Mouse (Mus musculus): ENCODE results near the gene Gm5592. TPM values are rescaled to one million over a fixed set of nuclear protein-coding genes. Genes with fewer than 3 reads are reported as not detected.
"Not testable (repeated sequence)": the region's sequence is repeated elsewhere in the genome, so short reads cannot be mapped to it uniquely, and the experiment has no call there.

Gm5592 gene
- not detected in 2 replicates for polyA plus RNA-seq (2016; fragmentation: Nextera tagmentation; extraction: Ambion mirVana)

DNA sequence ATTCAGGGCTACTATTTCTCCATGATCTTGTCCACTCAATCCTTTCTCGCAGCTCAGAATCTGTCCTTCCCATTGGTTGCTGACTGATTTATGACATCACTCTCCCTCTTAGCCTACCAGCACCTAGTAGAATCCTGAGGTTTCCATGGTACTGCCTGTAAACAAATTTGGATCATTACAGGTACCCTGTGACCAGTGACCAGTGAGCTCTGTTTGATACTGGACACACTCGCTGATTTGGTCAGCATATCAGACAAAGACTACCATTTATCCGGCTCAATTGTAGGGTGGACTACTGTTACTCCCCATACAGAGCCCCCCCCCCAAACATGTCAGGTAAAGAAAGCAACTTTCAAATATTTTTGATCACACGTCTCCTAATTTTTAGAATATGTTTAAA is at the start of gene Gm5592:
TSS of gene Gm5592 (plus strand) at position 301 of the 400 bp plus-strand sequence.
- 86% methylated on average over 4 of the region's 4 CpGs for WGBS
- not testable (repeated sequence) for H3K4me1 ChIP-seq; H3K27ac ChIP-seq; ATAC-seq (ENCODE audit: low FRiP score); H3K4me2 ChIP-seq; H3K27me3 ChIP-seq; H3K4me3 ChIP-seq (replicated peaks); H3K9me3 ChIP-seq; H3K36me3 ChIP-seq (replicated peaks); H3K9ac ChIP-seq

DNA sequence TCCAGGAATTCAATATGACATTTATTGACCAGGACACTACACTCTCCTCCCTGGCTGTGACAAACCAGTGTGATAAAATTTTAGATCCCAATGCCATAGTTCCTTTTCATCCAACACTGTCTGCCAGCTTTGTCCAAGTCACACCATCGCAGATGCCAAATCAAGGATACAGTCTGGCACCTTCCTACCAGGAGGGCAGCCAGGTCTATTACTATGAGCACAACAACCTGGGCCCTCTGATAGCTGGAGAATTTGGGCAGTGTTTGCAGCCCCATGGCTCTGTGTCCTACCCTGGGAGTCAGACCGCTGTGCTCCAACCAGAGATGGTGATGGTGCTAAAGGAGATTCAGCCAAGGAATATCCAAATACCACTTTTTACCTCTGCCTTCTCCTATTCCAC is 2.2 kb downstream of the Gm5592 start:
- 87% methylated on average over 2 of the region's 2 CpGs for WGBS
- H3K27me3 ChIP-seq, result not testable (repeated sequence)

DNA sequence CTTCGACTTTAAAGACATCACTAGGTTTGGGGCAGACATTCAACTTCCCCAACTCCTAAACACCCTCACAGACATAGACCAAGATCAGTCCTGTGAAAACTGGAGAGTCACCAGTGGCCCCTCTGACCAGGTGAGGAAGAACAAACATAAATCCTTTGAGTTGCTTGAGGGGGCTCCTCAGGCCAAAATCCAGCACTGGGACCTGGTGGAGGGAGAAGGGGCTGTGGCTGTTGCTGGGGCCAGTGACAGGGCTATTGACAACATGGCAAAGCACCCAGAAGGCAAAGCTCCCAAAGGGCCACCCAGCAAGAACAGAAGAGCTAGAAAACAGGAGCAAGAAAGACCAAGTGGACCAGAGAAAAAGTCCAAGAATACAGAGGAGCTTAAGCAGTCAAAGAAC is 4.2 kb downstream of the Gm5592 start:
- no CpG with 5 or more reads among the region's 1 CpGs for WGBS
- not testable (repeated sequence) for H3K4me1 ChIP-seq; H3K27ac ChIP-seq; H3K27me3 ChIP-seq; H3K36me3 ChIP-seq (replicated peaks); H3K9ac ChIP-seq; H3K4me3 ChIP-seq (replicated peaks); H3K9me3 ChIP-seq; H3K4me2 ChIP-seq; ATAC-seq (ENCODE audit: low FRiP score)

More for the DNA sequence above, 2.2 kb downstream of the Gm5592 start:
- not testable (repeated sequence) for ATAC-seq (ENCODE audit: low FRiP score); H3K4me2 ChIP-seq; H3K4me3 ChIP-seq (replicated peaks); H3K36me3 ChIP-seq (replicated peaks); H3K9me3 ChIP-seq; H3K4me1 ChIP-seq; H3K9ac ChIP-seq; H3K27ac ChIP-seq

- not testable (repeated sequence) for ATAC-seq (ENCODE audit: low FRiP score); H3K36me3 ChIP-seq (replicated peaks); H3K27ac ChIP-seq; H3K9me3 ChIP-seq; H3K9ac ChIP-seq; H3K27me3 ChIP-seq; H3K4me3 ChIP-seq (replicated peaks); H3K4me2 ChIP-seq; H3K4me1 ChIP-seq
- WGBS, result 68% methylated on average over 2 of the region's 2 CpGs
Observed at GRCm38 (mm10) chr7:41158562-41158961, 4.9 kb downstream of the Gm5592 start.

- no peak overlapping the region for H3K4me2 ChIP-seq
- no peak overlapping the region for H3K4me3 ChIP-seq (replicated peaks)
- no peak overlapping the region for H3K27ac ChIP-seq
- ATAC-seq (ENCODE audit: low FRiP score), result no peak
- peaks cover 5% of the 10 kb centered on the region; the same call in 1 of the 2 replicates for H3K9me3 ChIP-seq
- no peaks in the 10 kb centered on the region for H3K36me3 ChIP-seq (replicated peaks)
- H3K4me1 ChIP-seq, result no peaks in the 10 kb centered on the region
- H3K9ac ChIP-seq, result no peak overlapping the region
- H3K27me3 ChIP-seq, result no peaks in the 10 kb centered on the region
- 59% methylated on average over 4 of the region's 4 CpGs for WGBS
Observed at GRCm38 (mm10) chr7:41193671-41194070, 40.0 kb downstream of the Gm5592 start.

Other genes starting within 250 kb of the Gm5592 start
- not detected in 2 replicates for gene 4930433I11Rik, start 166.3 kb upstream of the Gm5592 start, polyA plus RNA-seq (2016; fragmentation: Nextera tagmentation; extraction: Ambion mirVana)
- gene Gm4884, start 121.1 kb upstream of the Gm5592 start, polyA plus RNA-seq (2016; fragmentation: Nextera tagmentation; extraction: Ambion mirVana), result not detected in 2 replicates
- 9.3 and 9.9 TPM in 2 replicates for gene AI987944, start 239.5 kb downstream of the Gm5592 start, polyA plus RNA-seq (2016; fragmentation: Nextera tagmentation; extraction: Ambion mirVana)

Data from forebrain, embryonic 12.5 days (tissue).